Mouse (Mus musculus): ENCODE data around the gene Gm37419. TPM values are rescaled to one million over a fixed set of nuclear protein-coding genes. Genes with fewer than 3 reads are reported as not detected.

Gm37419 gene
- polyA plus RNA-seq, 1 experiment = not detected

GRCm38 (mm10) chr16:23963896-23964668 lies 24.2 kb upstream of the Gm37419 start:
- H3K4me3 ChIP-seq (replicated peaks; ENCODE audit: control insufficient read depth, low read depth, low read length) = no peak overlapping the region
- TF ChIP-seq POLR2A (IDR thresholded peaks at IDR 0.05; ENCODE audit: borderline replicate concordance, control insufficient read depth, low read depth, low read length) = no peak
- TF ChIP-seq CTCF (IDR thresholded peaks at IDR 0.05; ENCODE audit: control insufficient read depth, insufficient read depth, low read length) = no peak
- no peak overlapping the region for H3K27ac ChIP-seq (ENCODE audit: control insufficient read depth, insufficient read depth, low read depth, low read length, poor library complexity)
- no peaks in the 10 kb centered on the region for H3K4me1 ChIP-seq (ENCODE audit: control insufficient read depth, insufficient read depth, low read length)
- 83% methylated on average over 22 of the region's 22 CpGs for WGBS

GRCm38 (mm10) chr16:23964706-23965367 lies 23.4 kb upstream of the Gm37419 start:
- no peak overlapping the region for H3K4me3 ChIP-seq (replicated peaks; ENCODE audit: control insufficient read depth, low read depth, low read length)
- H3K4me1 ChIP-seq (ENCODE audit: control insufficient read depth, insufficient read depth, low read length) = no peaks in the 10 kb centered on the region
- WGBS = 88% methylated on average over 14 of the region's 14 CpGs
- no peak overlapping the region for H3K27ac ChIP-seq (ENCODE audit: control insufficient read depth, insufficient read depth, low read depth, low read length, poor library complexity)
- TF ChIP-seq CTCF (IDR thresholded peaks at IDR 0.05; ENCODE audit: control insufficient read depth, insufficient read depth, low read length) = no peak

- TF ChIP-seq CTCF (IDR thresholded peaks at IDR 0.05; ENCODE audit: control insufficient read depth, insufficient read depth, low read length) (no peak), POLR2A (IDR thresholded peaks at IDR 0.05; ENCODE audit: borderline replicate concordance, control insufficient read depth, low read depth, low read length) (no peak)
- H3K27ac ChIP-seq (ENCODE audit: control insufficient read depth, insufficient read depth, low read depth, low read length, poor library complexity) = no peak overlapping the region
- H3K4me1 ChIP-seq (ENCODE audit: control insufficient read depth, insufficient read depth, low read length) = no peaks in the 10 kb centered on the region
- H3K4me3 ChIP-seq (replicated peaks; ENCODE audit: control insufficient read depth, low read depth, low read length) = no peak overlapping the region
- WGBS = 91% methylated on average over 14 of the region's 14 CpGs
Observed at GRCm38 (mm10) chr16:23966066-23966465, 22.2 kb upstream of the Gm37419 start.

- WGBS = 87% methylated on average over 7 of the region's 7 CpGs
- Histone ChIP-seq H3K27ac (ENCODE audit: control insufficient read depth, insufficient read depth, low read depth, low read length, poor library complexity) (no peak overlapping the region), H3K4me3 (replicated peaks; ENCODE audit: control insufficient read depth, low read depth, low read length) (no peak overlapping the region), H3K4me1 (ENCODE audit: control insufficient read depth, insufficient read depth, low read length) (no peaks in the 10 kb centered on the region)
- TF ChIP-seq CTCF (IDR thresholded peaks at IDR 0.05; ENCODE audit: control insufficient read depth, insufficient read depth, low read length) (peak; percentile 63), POLR2A (IDR thresholded peaks at IDR 0.05; ENCODE audit: borderline replicate concordance, control insufficient read depth, low read depth, low read length) (no peak)
Observed at GRCm38 (mm10) chr16:23967301-23967700, 21.0 kb upstream of the Gm37419 start.

DNA sequence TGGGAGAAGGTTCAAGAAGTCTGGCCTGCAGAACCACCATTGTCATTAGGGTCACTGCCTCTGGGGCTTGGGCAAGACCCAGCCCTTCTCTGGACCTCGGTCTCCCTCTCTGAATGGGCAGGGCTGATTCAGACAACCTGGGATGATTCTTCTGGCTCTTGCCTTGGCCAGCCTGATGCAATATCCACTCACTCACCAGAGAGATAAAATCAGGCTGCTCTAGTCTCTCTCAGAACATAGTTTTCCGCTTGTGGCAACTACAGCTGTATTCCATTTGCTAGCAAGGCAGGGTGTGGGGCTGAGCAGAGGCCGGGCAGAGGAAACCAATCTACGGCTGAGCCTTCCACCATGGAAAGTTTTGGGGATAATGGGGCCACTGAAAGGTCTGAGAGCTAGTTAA lies 19.4 kb upstream of the Gm37419 start:
- WGBS = 83% methylated on average over 4 of the region's 4 CpGs
- no peak overlapping the region for H3K4me3 ChIP-seq (replicated peaks; ENCODE audit: control insufficient read depth, low read depth, low read length)
- TF ChIP-seq POLR2A (IDR thresholded peaks at IDR 0.05; ENCODE audit: borderline replicate concordance, control insufficient read depth, low read depth, low read length) (no peak), CTCF (IDR thresholded peaks at IDR 0.05; ENCODE audit: control insufficient read depth, insufficient read depth, low read length) (no peak)

GRCm38 (mm10) chr16:23969919-23970318 lies 18.4 kb upstream of the Gm37419 start:
- TF ChIP-seq CTCF (IDR thresholded peaks at IDR 0.05; ENCODE audit: control insufficient read depth, insufficient read depth, low read length) (no peak), POLR2A (IDR thresholded peaks at IDR 0.05; ENCODE audit: borderline replicate concordance, control insufficient read depth, low read depth, low read length) (no peak)
- Histone ChIP-seq H3K4me1 (ENCODE audit: control insufficient read depth, insufficient read depth, low read length) (no peaks in the 10 kb centered on the region), H3K4me3 (replicated peaks; ENCODE audit: control insufficient read depth, low read depth, low read length) (no peak overlapping the region), H3K27ac (ENCODE audit: control insufficient read depth, insufficient read depth, low read depth, low read length, poor library complexity) (no peak overlapping the region; the same call in 1 of the 2 replicates)
- 69% methylated on average over 14 of the region's 14 CpGs for WGBS

More for the DNA sequence above, 19.4 kb upstream of the Gm37419 start:
- Histone ChIP-seq H3K27ac (ENCODE audit: control insufficient read depth, insufficient read depth, low read depth, low read length, poor library complexity) (no peak overlapping the region), H3K4me1 (ENCODE audit: control insufficient read depth, insufficient read depth, low read length) (no peaks in the 10 kb centered on the region)

GRCm38 (mm10) chr16:23972126-23972740 lies 16.0 kb upstream of the Gm37419 start:
- 86% methylated on average over 20 of the region's 20 CpGs for WGBS
- Histone ChIP-seq H3K4me3 (replicated peaks; ENCODE audit: control insufficient read depth, low read depth, low read length) (no peak overlapping the region), H3K4me1 (ENCODE audit: control insufficient read depth, insufficient read depth, low read length) (no peaks in the 10 kb centered on the region), H3K27ac (ENCODE audit: control insufficient read depth, insufficient read depth, low read depth, low read length, poor library complexity) (no peak overlapping the region)
- no peak for TF ChIP-seq POLR2A (IDR thresholded peaks at IDR 0.05; ENCODE audit: borderline replicate concordance, control insufficient read depth, low read depth, low read length)
- TF ChIP-seq CTCF (IDR thresholded peaks at IDR 0.05; ENCODE audit: control insufficient read depth, insufficient read depth, low read length) = no peak

GRCm38 (mm10) chr16:23972901-23973300 lies 15.4 kb upstream of the Gm37419 start:
- Histone ChIP-seq H3K4me3 (replicated peaks; ENCODE audit: control insufficient read depth, low read depth, low read length) (no peak overlapping the region), H3K4me1 (ENCODE audit: control insufficient read depth, insufficient read depth, low read length) (no peaks in the 10 kb centered on the region), H3K27ac (ENCODE audit: control insufficient read depth, insufficient read depth, low read depth, low read length, poor library complexity) (no peak overlapping the region)
- TF ChIP-seq CTCF (IDR thresholded peaks at IDR 0.05; ENCODE audit: control insufficient read depth, insufficient read depth, low read length) = no peak
- no peak for TF ChIP-seq POLR2A (IDR thresholded peaks at IDR 0.05; ENCODE audit: borderline replicate concordance, control insufficient read depth, low read depth, low read length)
- WGBS = 93% methylated on average over 11 of the region's 11 CpGs
